Mouse (Mus musculus) adipocyte (in vitro differentiated cells): ENCODE data around the gene Tfrc.
"Not testable (repeated sequence)": the region's sequence is repeated elsewhere in the genome, so short reads cannot be mapped to it uniquely, and the experiment has no call there.

Experiments used
- DNase-seq: peaks from one replicate; pipeline ENCODE4 v3.0.0-alpha.2; 2016; ENCODE audit warnings: low spot score

Gene Tfrc

GRCm38 (mm10) chr16:32612052-32612451, 3.3 kb downstream of the Tfrc start:
- DNase-seq, result no peak

GRCm38 (mm10) chr16:32613269-32613834, 4.6 kb downstream of the Tfrc start:
- no peak for DNase-seq

DNA sequence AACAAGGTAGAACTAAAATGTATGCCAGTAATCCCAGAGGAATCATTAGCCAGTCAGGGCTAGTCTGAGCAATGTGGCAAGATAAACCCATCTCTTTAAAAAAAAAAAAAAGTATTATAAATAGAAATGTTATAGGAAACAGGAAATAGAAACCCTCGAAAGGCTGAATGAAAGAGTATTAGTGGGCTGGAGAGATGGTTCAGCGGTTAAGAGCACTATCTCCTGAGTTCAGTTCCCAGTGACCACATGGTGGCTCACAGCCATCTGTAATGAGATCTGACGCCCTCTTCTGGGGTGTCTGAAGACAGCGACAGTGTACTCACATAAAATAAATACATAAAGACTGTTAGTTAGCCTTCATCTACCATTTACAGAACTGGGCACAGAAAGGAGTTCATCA, 5.3 kb downstream of the Tfrc start:
- DNase-seq, result no peak

DNA sequence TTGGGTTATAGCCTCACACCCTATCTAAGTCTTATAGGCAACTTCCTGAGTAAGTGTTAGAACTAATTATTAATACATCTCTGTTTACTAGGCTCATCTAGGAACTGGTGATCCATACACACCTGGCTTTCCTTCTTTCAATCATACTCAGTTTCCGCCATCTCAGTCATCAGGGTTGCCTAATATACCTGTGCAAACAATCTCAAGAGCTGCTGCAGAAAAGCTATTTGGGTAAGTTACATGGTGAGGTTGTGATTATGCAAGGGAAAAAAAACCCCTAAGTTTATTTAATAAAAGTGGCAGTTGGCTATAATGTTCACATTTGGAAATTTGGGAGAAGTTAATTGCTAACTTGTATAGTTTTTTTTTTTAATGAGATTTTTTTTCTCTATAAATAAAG, 10.2 kb downstream of the Tfrc start:
- no peak for DNase-seq

- no peak for DNase-seq
These were observed 19.4 kb downstream of the Tfrc start for GRCm38 (mm10) chr16:32628140-32628539.

GRCm38 (mm10) chr16:32632328-32632824, 23.7 kb downstream of the Tfrc start:
- no peak for DNase-seq

- no peak for DNase-seq
These were observed 24.8 kb downstream of the Tfrc start for GRCm38 (mm10) chr16:32633486-32634012.

DNA sequence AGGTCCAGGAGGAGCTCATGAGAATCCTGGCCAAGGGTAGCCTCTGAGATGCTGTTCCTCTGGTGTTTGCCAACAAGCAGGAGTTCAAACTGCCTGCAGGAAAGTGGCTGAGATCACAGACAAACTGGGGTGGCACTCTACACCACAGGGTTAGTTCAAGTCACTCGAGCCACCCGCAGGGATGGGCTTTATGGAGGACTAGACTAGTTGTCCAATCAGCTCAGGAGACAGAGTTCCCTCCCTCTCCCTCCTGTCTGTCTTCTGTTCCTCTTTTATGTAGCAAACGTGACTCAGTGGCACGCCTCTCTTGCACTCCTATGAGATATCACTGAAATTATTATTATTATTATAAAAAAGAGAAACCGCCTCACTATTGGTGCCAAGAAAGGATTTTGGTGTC, 25.5 kb downstream of the Tfrc start:
- DNase-seq, result no peak

- peak; percentile 82 for DNase-seq
These were observed 26.6 kb downstream of the Tfrc start for GRCm38 (mm10) chr16:32635314-32635713.

- DNase-seq, result no peak
These were observed 27.6 kb downstream of the Tfrc start for GRCm38 (mm10) chr16:32636331-32636730.

GRCm38 (mm10) chr16:32636871-32637521, 28.3 kb downstream of the Tfrc start:
- DNase-seq, result no peak

- peak; percentile 98 for DNase-seq
These were observed 29.8 kb downstream of the Tfrc start for GRCm38 (mm10) chr16:32638476-32638875.

GRCm38 (mm10) chr16:32640096-32640495, 31.4 kb downstream of the Tfrc start:
- peak; percentile 71 for DNase-seq

DNA sequence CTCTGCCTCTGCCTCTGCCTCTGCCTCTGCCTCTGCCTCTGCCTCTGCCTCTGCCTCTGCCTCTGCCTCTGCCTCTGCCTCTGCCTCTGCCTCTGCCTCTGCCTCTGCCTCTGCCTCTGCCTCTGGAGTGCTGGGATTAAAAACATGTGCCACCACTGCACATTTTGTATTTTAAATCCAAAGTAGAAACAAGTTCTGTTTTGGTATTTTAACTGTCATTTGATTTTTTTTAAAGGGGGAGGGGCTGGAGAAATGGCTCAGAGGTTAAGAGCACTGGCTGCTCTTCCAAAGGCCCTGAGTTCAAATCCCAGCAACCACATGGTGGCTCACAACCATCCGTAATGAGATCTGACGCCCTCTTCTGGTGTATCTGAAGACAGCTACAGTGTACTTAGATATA, 32.0 kb downstream of the Tfrc start:
- DNase-seq, result not testable (repeated sequence)

DNA sequence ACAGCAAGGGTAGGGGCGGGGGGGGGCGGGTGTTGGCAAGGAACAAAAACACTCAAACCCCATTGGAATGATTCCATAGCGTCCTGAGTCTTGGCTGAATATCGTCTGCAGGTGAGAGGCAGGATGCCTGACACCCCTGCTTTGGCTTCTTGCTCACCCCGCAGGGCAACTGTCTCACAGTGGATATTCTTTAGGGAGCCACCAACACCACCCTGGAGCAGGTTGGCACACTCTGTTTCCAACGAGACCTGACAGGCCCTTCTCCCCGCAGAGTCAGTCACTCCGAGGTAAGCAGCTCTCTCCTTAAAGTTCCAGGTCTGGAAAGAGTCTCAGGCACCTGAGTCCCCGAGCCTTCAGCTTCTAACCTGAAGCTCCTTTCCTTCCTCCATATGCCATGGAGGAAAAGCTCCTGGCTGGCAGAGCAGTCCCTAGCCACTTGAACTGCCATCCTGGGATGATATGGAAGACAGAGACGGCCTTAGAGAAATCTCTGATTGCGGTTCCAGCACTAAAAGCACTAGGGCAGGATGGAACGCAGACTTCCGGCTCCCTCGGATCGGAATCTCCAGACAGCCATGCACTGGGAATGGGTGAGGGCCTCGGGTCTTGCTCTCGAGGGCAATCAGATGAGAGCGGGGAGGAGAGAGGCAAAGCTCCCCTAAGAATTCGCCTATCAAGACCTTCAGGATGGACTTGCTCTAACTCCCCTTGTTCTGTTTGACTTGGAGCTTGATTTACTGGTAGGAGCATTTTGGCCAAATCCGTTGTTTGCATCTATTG, 32.9 kb downstream of the Tfrc start:
- no peak for DNase-seq

- no peak for DNase-seq
These were observed 33.6 kb downstream of the Tfrc start for GRCm38 (mm10) chr16:32642280-32642679.

GRCm38 (mm10) chr16:32643661-32644061, 34.9 kb downstream of the Tfrc start, which contains the start of gene Tnk2:
Gene Tnk2, plus strand, starts transcription at chr16:32643874.
- peak; percentile 82 for DNase-seq

DNA sequence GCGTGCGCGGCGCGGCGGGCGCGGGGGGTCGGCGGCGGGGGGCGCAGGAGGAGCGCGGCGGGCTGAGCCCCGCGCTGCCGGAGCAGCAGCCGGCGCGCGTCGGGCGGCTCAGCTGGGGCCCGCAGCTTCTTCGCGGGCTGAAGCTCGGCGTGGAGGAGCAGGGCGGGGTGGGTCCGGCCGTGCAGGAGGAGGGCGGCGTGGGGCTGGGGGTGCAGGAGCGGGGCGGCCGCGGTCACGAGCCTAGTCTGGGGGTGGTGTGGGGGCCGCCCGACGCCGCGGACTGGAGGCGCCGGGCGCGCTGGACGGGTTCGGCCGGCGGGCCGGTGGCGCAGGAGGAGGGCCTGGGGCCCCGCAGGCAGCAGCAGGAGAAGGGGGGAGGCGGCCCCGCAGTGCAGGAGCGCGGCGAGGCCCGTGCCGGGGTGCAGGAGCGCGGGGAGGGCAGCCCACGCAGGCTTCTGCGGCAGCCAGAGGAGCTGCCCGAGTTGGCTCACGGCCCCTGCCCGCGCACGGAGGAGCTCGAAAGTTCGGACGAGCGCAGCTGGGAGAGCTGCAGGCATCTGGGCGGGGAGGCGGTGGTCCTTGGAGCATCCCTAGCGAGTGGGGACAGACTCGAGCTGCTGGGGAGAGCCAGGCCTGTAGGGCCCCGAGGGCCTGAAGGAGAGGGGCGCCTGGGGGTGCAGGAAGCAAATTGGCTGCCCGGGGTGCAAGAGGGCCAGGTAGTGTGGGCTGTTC, 35.5 kb downstream of the Tfrc start:
- DNase-seq, result no peak

DNA sequence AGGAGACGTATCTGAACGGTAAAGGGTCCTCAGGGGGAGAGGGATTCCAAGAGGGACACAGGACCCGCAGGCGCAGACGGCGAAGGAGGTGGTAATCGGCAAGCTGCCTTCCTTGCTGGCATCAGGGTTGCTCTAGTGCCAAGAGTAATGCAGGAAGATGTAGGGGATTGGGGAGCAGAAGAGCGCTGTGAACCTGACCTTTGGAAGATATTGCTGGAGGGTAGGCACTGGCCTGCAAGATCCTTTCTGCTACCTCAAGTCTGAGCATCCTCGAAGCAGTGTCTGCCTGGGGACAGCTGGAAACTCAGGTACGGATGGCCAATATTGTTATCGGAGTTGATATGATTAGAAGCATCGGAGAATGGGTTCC, 36.1 kb downstream of the Tfrc start:
- DNase-seq, result no peak

- peak; percentile 89 for DNase-seq
These were observed 36.7 kb downstream of the Tfrc start for GRCm38 (mm10) chr16:32645361-32645914.

- DNase-seq, result no peak
These were observed 37.3 kb downstream of the Tfrc start for GRCm38 (mm10) chr16:32646014-32646413.

DNA sequence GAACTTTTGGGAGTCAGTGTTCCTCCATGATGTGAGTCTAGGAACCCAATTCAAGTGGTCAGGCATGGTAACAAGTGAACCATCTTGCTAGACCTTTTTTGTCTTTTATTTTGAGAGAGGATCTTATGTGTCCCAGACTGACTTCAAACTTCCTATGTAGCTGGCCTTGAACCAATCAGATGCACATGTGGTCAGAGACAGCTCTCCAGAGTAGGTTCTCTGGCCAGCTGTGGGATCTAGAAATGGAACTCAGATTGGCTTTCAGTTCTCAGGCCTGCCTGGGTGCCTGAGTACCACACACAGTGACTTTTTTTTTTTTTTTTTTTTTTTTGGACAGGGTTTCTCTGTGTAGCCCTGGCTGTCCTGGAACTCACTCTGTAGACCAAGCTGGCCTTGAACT, 39.0 kb downstream of the Tfrc start:
- DNase-seq, result no peak
